Mouse (Mus musculus) layer of hippocampus, postnatal 10 days (tissue): Measurements from ENCODE around the gene Ptpn5. TPM values are rescaled to one million over a fixed set of nuclear protein-coding genes. Genes with fewer than 3 reads are reported as not detected.

Source experiments
- DNase-seq, 2 experiments: peaks; one replicate each; pipeline ENCODE4 v3.0.0; 2021; ENCODE audit warnings: low spot score in 2 of 2
- microRNA-seq, 2 experiments: library from miRNA; unstranded; fragments of <30 nt; microRNA quantifications; one replicate each; pipeline ENCODE4 v1.2.0; 2021
- total RNA-seq, 2 experiments: library from RNA; stranded (reverse); gene quantifications; 2 replicates each; pipeline ENCODE4 v1.2.3; 2021

Gene Ptpn5
- total RNA-seq, 2 experiments from 2014 or later = 121 to 129 TPM

GRCm38 (mm10) chr7:47061560-47061959 is 71.9 kb downstream of the Ptpn5 start:
- no peak for DNase-seq

DNA sequence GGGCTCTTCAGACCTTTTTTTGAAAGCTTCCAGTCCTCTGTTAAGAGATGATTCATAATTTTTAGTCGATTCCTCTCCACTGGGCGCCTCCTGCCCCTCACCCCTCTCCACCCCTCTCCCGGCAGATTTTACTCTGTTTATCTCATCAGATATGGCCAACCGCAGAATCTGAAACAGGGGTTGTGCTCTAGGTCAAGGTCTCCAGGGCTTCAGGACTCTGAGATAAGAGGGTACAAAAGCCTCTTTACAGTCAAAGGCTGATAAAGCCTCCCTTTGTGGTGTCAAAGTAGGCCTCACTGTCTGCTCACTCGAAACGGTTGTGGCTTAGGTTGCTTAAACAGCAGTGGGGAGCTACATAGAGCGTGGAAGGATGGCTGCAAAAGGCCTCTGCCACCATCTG is 74.1 kb downstream of the Ptpn5 start:
- DNase-seq = no peak

GRCm38 (mm10) chr7:47056273-47056672 is 77.2 kb downstream of the Ptpn5 start:
- no peak for DNase-seq

DNA sequence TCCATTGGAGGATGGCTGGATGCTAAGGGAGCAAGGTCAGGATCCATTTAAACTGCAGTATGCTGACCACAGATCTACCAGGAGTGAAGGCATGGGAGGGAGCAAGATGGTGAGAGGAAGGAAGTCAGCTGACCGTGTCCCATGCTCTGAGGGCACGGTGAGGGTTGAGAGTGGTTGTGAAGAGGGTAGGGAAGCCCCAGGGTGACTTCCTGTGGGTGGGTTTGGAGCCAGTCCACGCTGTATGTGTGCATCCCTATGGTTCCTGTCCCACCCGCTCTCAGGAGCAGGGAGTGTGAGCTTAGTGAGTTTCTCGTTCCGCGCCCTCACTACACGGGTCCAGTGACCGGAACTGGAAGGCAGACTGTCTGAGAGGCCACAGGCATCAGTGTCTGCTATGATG is 77.7 kb downstream of the Ptpn5 start:
- DNase-seq = no peak

DNA sequence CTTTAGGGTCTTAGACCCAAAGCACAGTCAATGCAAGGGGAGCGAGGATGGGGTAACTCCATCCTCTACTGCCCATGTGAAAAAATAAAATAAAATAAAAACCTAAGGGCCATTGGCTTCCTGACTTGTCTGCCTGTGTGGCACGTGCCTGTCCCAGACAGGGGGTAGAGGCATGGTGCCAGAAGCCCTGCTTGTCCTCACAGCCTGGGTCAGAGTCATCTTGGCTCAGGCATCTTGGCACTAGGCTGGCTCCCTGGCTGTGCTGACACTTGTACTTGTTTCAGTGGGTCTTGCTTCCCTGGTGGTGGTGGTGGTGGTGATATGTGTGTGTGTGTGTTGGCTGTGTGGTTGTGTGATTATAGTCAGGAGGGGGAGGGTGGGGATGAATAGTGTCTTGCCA is 78.8 kb downstream of the Ptpn5 start:
- DNase-seq = no peak

DNA sequence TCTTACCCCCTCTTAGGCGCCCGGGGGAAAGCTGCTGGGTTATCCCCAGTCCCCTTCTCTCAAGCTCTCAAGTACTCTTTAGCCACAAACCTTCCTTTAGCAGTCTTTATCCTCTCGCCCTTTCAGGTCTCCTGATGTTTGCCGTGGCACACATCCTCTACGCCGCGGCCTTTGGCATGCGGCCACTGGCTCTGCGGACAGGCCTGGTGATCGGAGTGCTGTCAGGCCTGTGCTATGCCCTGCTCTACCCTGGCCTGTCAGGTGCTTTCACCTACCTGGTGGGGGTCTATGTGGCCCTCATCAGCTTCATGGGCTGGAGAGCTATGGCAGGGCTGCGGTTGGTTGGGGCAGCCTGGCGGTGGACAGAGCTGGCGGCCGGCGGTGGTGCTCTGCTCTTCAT is 80.2 kb downstream of the Ptpn5 start:
- DNase-seq = no peak

- no peak for DNase-seq
Measured at GRCm38 (mm10) chr7:47052276-47052675, 81.2 kb downstream of the Ptpn5 start.

DNA sequence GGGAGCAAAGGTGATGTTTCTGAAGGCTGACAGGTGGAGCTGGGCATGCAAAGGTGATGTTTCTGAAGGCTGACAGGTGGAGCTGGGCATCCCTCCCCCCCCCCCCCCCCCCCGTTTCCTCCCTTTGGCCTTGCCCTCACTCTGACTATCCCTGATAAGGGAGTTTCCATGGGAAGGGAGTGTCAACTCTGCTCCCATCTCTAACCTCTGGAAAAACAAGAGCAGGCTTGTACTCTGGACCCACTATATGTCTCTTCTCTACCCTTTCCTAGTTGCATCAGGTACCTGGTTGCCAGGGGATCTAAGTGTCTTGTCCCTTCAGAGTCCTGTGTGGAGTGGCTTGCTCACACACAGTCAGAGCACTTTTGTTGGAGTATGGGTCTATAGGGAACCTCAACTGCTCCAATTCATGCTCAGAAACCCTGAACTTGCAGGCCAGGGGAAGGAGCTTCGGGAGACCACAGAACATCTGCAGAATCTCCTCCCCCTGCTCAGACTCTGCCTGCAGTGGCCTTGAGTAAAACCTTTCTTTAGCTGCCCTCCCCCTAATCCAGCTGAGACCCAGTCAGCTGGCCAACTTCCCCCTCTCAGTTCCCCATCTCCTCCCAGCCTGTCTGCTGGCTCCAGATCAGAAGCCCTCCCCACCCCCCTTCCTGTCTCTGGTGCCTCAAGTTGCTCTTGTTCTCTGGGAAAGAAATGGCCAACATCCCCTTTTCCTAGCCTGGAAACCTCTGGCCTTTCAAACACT is 81.9 kb downstream of the Ptpn5 start:
- DNase-seq = peak; percentile 55 to 70

- peak in 1 of 2 experiments; percentile 70 for DNase-seq
Measured at GRCm38 (mm10) chr7:47050766-47051165, 82.7 kb downstream of the Ptpn5 start.

GRCm38 (mm10) chr7:47050366-47050765 is 83.1 kb downstream of the Ptpn5 start, which contains the start of gene Tmem86a:
TSS of gene Tmem86a (plus strand) at chr7:47050601.
- peak; percentile 92 to 94 for DNase-seq

DNA sequence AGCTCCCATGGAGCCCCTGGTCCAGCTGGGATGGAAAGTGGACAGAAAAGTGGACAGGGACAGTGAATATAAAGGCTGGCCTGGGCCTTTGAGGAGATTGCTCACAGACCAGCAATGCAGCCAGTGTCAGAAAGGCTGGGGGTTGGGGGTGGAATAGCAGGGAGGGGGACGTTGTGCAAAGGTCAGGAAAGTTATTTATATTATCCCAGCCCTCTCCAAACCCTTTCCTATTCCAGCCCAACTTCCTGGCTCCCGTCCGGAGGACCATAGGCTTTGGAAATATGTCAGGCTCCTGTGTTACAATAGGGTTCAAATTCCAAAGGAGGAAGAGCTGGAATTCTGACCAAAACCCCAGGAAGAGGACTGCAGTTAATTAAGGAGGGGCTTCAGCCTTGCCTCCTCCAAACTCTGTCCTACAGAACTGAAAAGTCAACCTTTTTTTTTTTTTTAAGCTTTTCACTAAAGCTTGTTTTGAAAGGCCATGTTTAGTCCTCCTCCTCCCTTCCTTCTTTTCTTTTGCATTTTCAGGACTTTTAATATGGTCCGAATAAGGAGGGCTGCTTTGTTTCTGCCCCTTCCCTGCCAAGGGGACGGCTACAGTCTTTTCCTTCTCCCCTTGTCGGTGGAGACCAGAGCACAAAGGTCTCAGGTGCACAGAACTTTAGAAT is 90.5 kb downstream of the Ptpn5 start:
- no peak for DNase-seq

GRCm38 (mm10) chr7:47042121-47042520 is 91.4 kb downstream of the Ptpn5 start:
- DNase-seq = no peak

GRCm38 (mm10) chr7:47041706-47042105 is 91.8 kb downstream of the Ptpn5 start:
- no peak for DNase-seq

- no peak for DNase-seq
Measured at GRCm38 (mm10) chr7:47035426-47035825, 98.1 kb downstream of the Ptpn5 start.

DNA sequence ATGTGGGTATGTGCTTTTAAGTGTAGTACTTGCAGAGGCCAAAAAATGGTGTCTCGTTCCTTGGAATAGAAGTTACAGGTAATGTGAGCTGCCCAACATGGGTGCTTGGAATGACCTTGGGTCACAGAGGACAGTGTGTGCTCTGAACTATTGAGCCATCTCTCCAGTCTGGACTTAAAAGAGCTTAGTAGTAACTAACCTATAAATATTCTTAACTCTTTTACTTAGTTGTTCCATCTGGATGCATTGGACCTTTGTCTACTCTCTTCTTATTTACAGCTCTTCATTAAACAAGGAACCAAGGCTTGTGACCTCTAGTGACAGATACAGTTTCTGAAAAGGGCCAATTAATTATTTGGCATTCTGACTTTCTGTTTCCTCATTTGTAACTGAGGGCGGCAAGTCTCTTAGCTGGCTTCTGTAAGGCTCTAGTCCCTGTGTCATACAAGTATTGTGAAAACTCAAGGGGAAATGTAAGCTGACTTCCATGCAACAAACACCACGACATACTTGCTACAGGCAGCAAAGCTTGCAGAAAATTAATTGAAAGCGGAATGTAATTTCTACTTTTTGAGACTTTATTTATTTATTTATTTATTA is 98.6 kb downstream of the Ptpn5 start:
- no peak for DNase-seq

GRCm38 (mm10) chr7:47031371-47031770 is 102.1 kb downstream of the Ptpn5 start:
- DNase-seq = no peak

GRCm38 (mm10) chr7:47030517-47031193 is 102.8 kb downstream of the Ptpn5 start:
- no peak for DNase-seq

Small RNAs within 50 kb of the gene (microRNA-seq; reads per million reads assigned to microRNA genes)
- gene Mir7056 = 2.2 to 6.7 reads per million in 2 experiments

Other genes starting within 250 kb of the Ptpn5 start
- gene Tsg101, start 213.7 kb downstream of the Ptpn5 start, total RNA-seq = 100 to 1,000 TPM in 1 of 2 experiments, 10 to 100 TPM in 1; 99.9 to 104 TPM
- gene Uevld, start 175.2 kb downstream of the Ptpn5 start, total RNA-seq = 10 to 100 TPM; 11.4 TPM
- not detected for gene Gm9999, start 150.1 kb downstream of the Ptpn5 start, total RNA-seq
- gene Spty2d1, start 125.3 kb downstream of the Ptpn5 start, total RNA-seq = 10 to 100 TPM; 11.0 TPM
- gene Tmem86a, start 83.1 kb downstream of the Ptpn5 start, total RNA-seq = 10 to 100 TPM; 14.7 to 15.5 TPM
- not detected for gene Mrgpra6, start 71.2 kb upstream of the Ptpn5 start, total RNA-seq
- not detected for gene Mrgpra9, start 119.2 kb upstream of the Ptpn5 start, total RNA-seq
- not detected for gene Mrgpra1, start 220.6 kb upstream of the Ptpn5 start, total RNA-seq